Mouse (Mus musculus) intestine, embryonic 14.5 days (tissue): ENCODE measurements around the gene Mark2. TPM values are rescaled to one million over a fixed set of nuclear protein-coding genes. Genes with fewer than 3 reads are reported as not detected.
A peak's percentile ranks its signal among the peaks of the same experiment; 100 is the strongest.
"Not testable (repeated sequence)": the region's sequence is repeated elsewhere in the genome, so short reads cannot be mapped to it uniquely, and the experiment has no call there.

Source experiments
- ATAC-seq: fragments of 200-750 bp; cut with Nextera tagmentation; replicated peaks from 2 replicates; pipeline ENCODE4 v1.8.0; 2017; ENCODE audit warnings: low read depth, moderate number of reproducible peaks, moderate TSS enrichment, moderate library complexity; ENCODE audit not compliant: low FRiP score, low TSS enrichment
- DNase-seq: peaks from one replicate; pipeline ENCODE4 v3.0.0-alpha.2; 2018; ENCODE audit warnings: low spot score
- H3K27ac ChIP-seq: fragments of 300-500 bp; sonication (generic); 2 replicates; pipeline ENCODE4 v1.5.1; 2014; ENCODE audit warnings: low read depth, mild to moderate bottlenecking, control low read depth
- H3K27me3 ChIP-seq: fragments of 300-500 bp; sonication (generic); replicated peaks from 2 replicates; pipeline ENCODE4 v1.6.1; 2014; ENCODE audit warnings: low read length, control low read depth; ENCODE audit not compliant: control insufficient read depth, insufficient read depth
- H3K36me3 ChIP-seq: fragments of 300-500 bp; sonication (generic); 2 replicates; pipeline ENCODE4 v1.6.1; 2014; ENCODE audit warnings: low read length, control low read depth; ENCODE audit not compliant: control insufficient read depth, insufficient read depth
- H3K4me1 ChIP-seq: fragments of 300-500 bp; sonication (generic); replicated peaks from 2 replicates; pipeline ENCODE4 v1.6.1; 2014; ENCODE audit warnings: low read length, control low read depth, mixed read lengths; ENCODE audit not compliant: control insufficient read depth, insufficient read depth
- H3K4me2 ChIP-seq: fragments of 300-500 bp; sonication (generic); 2 replicates; pipeline ENCODE4 v1.6.1; 2014; ENCODE audit warnings: low read length
- H3K4me3 ChIP-seq: fragments of 300-500 bp; sonication (generic); 2 replicates; pipeline ENCODE4 v1.5.1; 2014; ENCODE audit warnings: low read depth, low read length, control low read depth, mixed read lengths
- H3K9ac ChIP-seq: fragments of 300-500 bp; sonication (generic); 2 replicates; pipeline ENCODE4 v1.6.1; 2014; ENCODE audit warnings: mild to moderate bottlenecking, low read length
- H3K9me3 ChIP-seq: fragments of 300-500 bp; sonication (generic); 2 replicates; pipeline ENCODE4 v1.6.1; 2016; ENCODE audit warnings: low read length, control low read depth; ENCODE audit not compliant: control insufficient read depth
- WGBS: fragments of 180-500 bp; shearing (Covaris S2); extraction: QIAGEN DNeasy Blood & Tissue Kit; methylation state at CpG from one replicate; pipeline ENCODE4 v1.1.7; 2014; 5-methylcytosine and 5-hydroxymethylcytosine counted together
- polyA plus RNA-seq: library from polyadenylated mRNA; unstranded; fragments of >200 nt; fragmentation: Nextera tagmentation; extraction: Ambion mirVana; gene quantifications from 2 replicates; pipeline ENCODE4 v1.2.1, GENCODE M21; 2014

Mark2 gene
- polyA plus RNA-seq, 1 experiment from 2014 or later: 54.0 TPM

GRCm38 (mm10) chr19:7369469-7369868 lies 27.8 kb upstream of the Mark2 start:
- WGBS: 58% methylated on average over 4 of the region's 4 CpGs
- H3K9me3 ChIP-seq, H3K4me3 ChIP-seq, H3K27me3 ChIP-seq, H3K4me1 ChIP-seq, H3K4me2 ChIP-seq, ATAC-seq, H3K9ac ChIP-seq, DNase-seq, H3K27ac ChIP-seq: not testable (repeated sequence)
- H3K36me3 ChIP-seq: peaks cover 81% of the 10 kb centered on the region

GRCm38 (mm10) chr19:7353636-7354035 lies 12.0 kb upstream of the Mark2 start:
- H3K9me3 ChIP-seq: no peaks in the 10 kb centered on the region
- H3K36me3 ChIP-seq: peaks cover 20% of the 10 kb centered on the region
- DNase-seq: no peak
- H3K4me2 ChIP-seq: no peak overlapping the region
- H3K27ac ChIP-seq: no peak overlapping the region
- ATAC-seq: no peak
- H3K27me3 ChIP-seq: no peaks in the 10 kb centered on the region
- no peak overlapping the region for H3K9ac ChIP-seq
- no peak overlapping the region for H3K4me3 ChIP-seq
- H3K4me1 ChIP-seq: no peaks in the 10 kb centered on the region
- WGBS: 59% methylated on average over 6 of the region's 6 CpGs

GRCm38 (mm10) chr19:7352809-7353495 lies 11.3 kb upstream of the Mark2 start:
- Histone ChIP-seq H3K27ac (no peak overlapping the region), H3K9ac (no peak overlapping the region), H3K9me3 (no peaks in the 10 kb centered on the region), H3K27me3 (no peaks in the 10 kb centered on the region), H3K4me2 (no peak overlapping the region), H3K4me1 (no peaks in the 10 kb centered on the region), H3K36me3 (peaks cover 13% of the 10 kb centered on the region), H3K4me3 (no peak overlapping the region)
- WGBS: 79% methylated on average over 11 of the region's 11 CpGs
- no peak for DNase-seq
- ATAC-seq: no peak

GRCm38 (mm10) chr19:7349993-7350392 lies 8.3 kb upstream of the Mark2 start:
- no peaks in the 10 kb centered on the region for H3K4me1 ChIP-seq
- WGBS: 90% methylated on average over 1 of the region's 1 CpGs
- no peaks in the 10 kb centered on the region for H3K9me3 ChIP-seq
- no peak overlapping the region for H3K27ac ChIP-seq
- H3K4me3 ChIP-seq: no peak overlapping the region
- H3K4me2 ChIP-seq: no peak overlapping the region
- no peak overlapping the region for H3K9ac ChIP-seq
- no peaks in the 10 kb centered on the region for H3K36me3 ChIP-seq
- ATAC-seq (no peak), DNase-seq (no peak)
- no peaks in the 10 kb centered on the region for H3K27me3 ChIP-seq

- DNase-seq: peak; percentile 75
- no peak overlapping the region for H3K4me2 ChIP-seq
- H3K27me3 ChIP-seq: no peaks in the 10 kb centered on the region
- H3K9me3 ChIP-seq: no peaks in the 10 kb centered on the region
- no peaks in the 10 kb centered on the region for H3K36me3 ChIP-seq
- WGBS: 20% methylated on average over 4 of the region's 4 CpGs
- H3K27ac ChIP-seq: no peak overlapping the region
- no peak for ATAC-seq
- H3K9ac ChIP-seq: no peak overlapping the region
- H3K4me1 ChIP-seq: peaks cover 4% of the 10 kb centered on the region; the same call in 1 of the 2 replicates
- H3K4me3 ChIP-seq: no peak overlapping the region
Observed at GRCm38 (mm10) chr19:7345235-7345755, 3.6 kb upstream of the Mark2 start.

GRCm38 (mm10) chr19:7342646-7343045 lies 986 bp upstream of the Mark2 start:
- DNase-seq: no peak
- Histone ChIP-seq H3K9me3 (no peaks in the 10 kb centered on the region), H3K27ac (no peak overlapping the region), H3K36me3 (no peaks in the 10 kb centered on the region), H3K4me3 (no peak overlapping the region), H3K27me3 (no peaks in the 10 kb centered on the region), H3K4me1 (peaks cover 28% of the 10 kb centered on the region), H3K4me2 (no peak overlapping the region), H3K9ac (no peak overlapping the region)
- 74% methylated on average over 2 of the region's 2 CpGs for WGBS
- ATAC-seq: no peak

GRCm38 (mm10) chr19:7340780-7341475 lies 732 bp downstream of the Mark2 start:
- ATAC-seq (peak; percentile 83), DNase-seq (peak; percentile 71)
- Histone ChIP-seq H3K9me3 (no peaks in the 10 kb centered on the region), H3K9ac (peak overlapping the region; percentile 90), H3K36me3 (no peaks in the 10 kb centered on the region), H3K4me1 (peaks cover 28% of the 10 kb centered on the region), H3K4me2 (peak overlapping the region; percentile 78), H3K27me3 (no peaks in the 10 kb centered on the region), H3K27ac (peak overlapping the region; percentile 84), H3K4me3 (peak overlapping the region; percentile 93)
- 2% methylated on average over 36 of the region's 46 CpGs for WGBS

GRCm38 (mm10) chr19:7340371-7340779 lies 1.3 kb downstream of the Mark2 start:
- no peaks in the 10 kb centered on the region for H3K9me3 ChIP-seq
- H3K27me3 ChIP-seq: no peaks in the 10 kb centered on the region
- under 1% methylated on average over 15 of the region's 15 CpGs for WGBS
- peak overlapping the region; percentile 84; the same call in 1 of the 2 replicates for H3K27ac ChIP-seq
- peak; percentile 68 for DNase-seq
- H3K4me3 ChIP-seq: peak overlapping the region; percentile 93
- H3K9ac ChIP-seq: peak overlapping the region; percentile 90
- no peak for ATAC-seq
- no peaks in the 10 kb centered on the region for H3K36me3 ChIP-seq
- H3K4me2 ChIP-seq: peak overlapping the region; percentile 78
- H3K4me1 ChIP-seq: peaks cover 28% of the 10 kb centered on the region
